Mouse (Mus musculus) stomach, embryonic 16.5 days (tissue): ENCODE results near the gene Rasl11a. TPM values are rescaled to one million over a fixed set of nuclear protein-coding genes. Genes with fewer than 3 reads are reported as not detected.
"Not testable (repeated sequence)": the region's sequence is repeated elsewhere in the genome, so short reads cannot be mapped to it uniquely, and the experiment has no call there.

Source experiments
- ATAC-seq: fragments of 200-750 bp; cut with Nextera tagmentation; 2 replicates; pipeline ENCODE4 v1.8.0; 2017; ENCODE audit warnings: moderate number of reproducible peaks, moderate TSS enrichment; ENCODE audit not compliant: insufficient read depth, low FRiP score
- H3K27ac ChIP-seq: fragments of 300-500 bp; sonication (generic); 2 replicates; pipeline ENCODE4 v1.5.1; 2014; ENCODE audit warnings: low read length
- H3K27me3 ChIP-seq: fragments of 300-500 bp; sonication (generic); 2 replicates; pipeline ENCODE4 v1.6.1; 2014; ENCODE audit warnings: low read length, control low read depth, mixed read lengths; ENCODE audit not compliant: control insufficient read depth, insufficient read depth
- H3K36me3 ChIP-seq: fragments of 300-500 bp; sonication (generic); 2 replicates; pipeline ENCODE4 v1.6.1; 2014; ENCODE audit warnings: low read length; ENCODE audit not compliant: control insufficient read depth, insufficient read depth
- H3K4me1 ChIP-seq: fragments of 300-500 bp; sonication (generic); 2 replicates; pipeline ENCODE4 v1.6.1; 2014; ENCODE audit warnings: low read length, control low read depth, mixed read lengths; ENCODE audit not compliant: control insufficient read depth, insufficient read depth
- H3K4me2 ChIP-seq: fragments of 300-500 bp; sonication (generic); 2 replicates; pipeline ENCODE4 v1.6.1; 2014; ENCODE audit warnings: low read depth, low read length, mixed read lengths
- H3K4me3 ChIP-seq: fragments of 300-500 bp; sonication (generic); replicated peaks from 2 replicates; pipeline ENCODE4 v1.5.1; 2014; ENCODE audit warnings: mild to moderate bottlenecking, low read length
- H3K9ac ChIP-seq: fragments of 300-500 bp; sonication (generic); 2 replicates; pipeline ENCODE4 v1.6.1; 2014; ENCODE audit warnings: low read length
- H3K9me3 ChIP-seq: fragments of 300-500 bp; sonication (generic); replicated peaks from 2 replicates; pipeline ENCODE4 v1.6.1; 2016; ENCODE audit warnings: low read length, control low read depth; ENCODE audit not compliant: control insufficient read depth
- WGBS: fragments of 180-500 bp; shearing (Covaris S2); extraction: QIAGEN DNeasy Blood & Tissue Kit; methylation state at CpG from one replicate; pipeline ENCODE4 v1.1.7; 2014; 5-methylcytosine and 5-hydroxymethylcytosine counted together
- polyA plus RNA-seq: library from polyadenylated mRNA; unstranded; fragments of >200 nt; fragmentation: Nextera tagmentation; extraction: Ambion mirVana; gene quantifications from 2 replicates; pipeline ENCODE4 v1.2.1, GENCODE M21; 2015

The Rasl11a gene
- polyA plus RNA-seq, 1 experiment from 2014 or later: 14.1 TPM

DNA sequence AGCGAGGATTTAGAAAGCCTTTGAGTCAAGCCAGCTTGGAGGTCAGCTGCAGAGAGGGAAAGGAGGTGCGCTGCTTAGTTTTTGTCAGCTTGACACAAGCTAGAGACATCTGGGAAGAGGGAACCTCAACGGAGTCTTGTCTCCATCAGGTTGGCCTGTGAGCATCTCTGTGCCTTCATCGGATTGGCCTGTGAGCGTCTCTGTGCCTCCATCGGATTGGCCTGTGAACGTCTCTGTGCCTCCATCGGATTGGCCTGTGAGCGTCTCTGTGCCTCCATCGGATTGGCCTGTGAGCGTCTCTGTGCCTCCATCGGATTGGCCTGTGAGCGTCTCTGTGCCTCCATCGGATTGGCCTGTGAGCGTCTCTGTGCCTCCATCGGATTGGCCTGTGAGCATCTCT is 50.8 kb downstream of the Rasl11a start:
- ATAC-seq, H3K9ac ChIP-seq, H3K4me2 ChIP-seq, H3K27ac ChIP-seq, H3K4me3 ChIP-seq, H3K27me3 ChIP-seq, H3K4me1 ChIP-seq, H3K9me3 ChIP-seq, H3K36me3 ChIP-seq: not testable (repeated sequence)
- 92% methylated on average over 12 of the region's 16 CpGs for WGBS

DNA sequence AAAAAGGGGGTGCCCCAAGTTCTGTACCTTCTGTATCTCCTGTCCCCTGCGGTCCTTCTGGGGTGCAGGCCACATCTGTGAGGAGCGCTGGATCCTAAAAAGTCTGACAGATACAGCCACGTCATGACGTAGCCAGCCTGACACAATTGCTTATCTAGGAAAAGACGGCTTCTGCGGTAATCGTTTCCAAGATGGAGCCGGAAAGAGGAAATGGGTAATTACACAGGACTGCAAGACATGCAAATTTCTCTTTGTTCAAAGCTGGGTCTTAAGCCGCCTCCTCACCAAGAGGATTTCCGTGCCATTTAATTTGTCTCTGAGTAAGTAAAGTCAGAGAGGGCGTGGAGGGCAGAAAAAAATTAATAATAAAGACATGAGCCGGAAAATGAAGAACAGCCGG is 52.1 kb downstream of the Rasl11a start:
- H3K27me3 ChIP-seq: no peaks in the 10 kb centered on the region
- no peak for ATAC-seq
- H3K36me3 ChIP-seq: no peaks in the 10 kb centered on the region
- no peak overlapping the region for H3K4me3 ChIP-seq
- H3K4me2 ChIP-seq: no peak overlapping the region
- no peak overlapping the region for H3K9ac ChIP-seq
- no peak overlapping the region for H3K27ac ChIP-seq
- WGBS: 72% methylated on average over 13 of the region's 13 CpGs
- H3K4me1 ChIP-seq: no peaks in the 10 kb centered on the region
- no peaks in the 10 kb centered on the region; the same call in 1 of the 2 replicates for H3K9me3 ChIP-seq

Other genes starting within 250 kb of the Rasl11a start
- 18.2 and 18.3 TPM in 2 replicates for gene Usp12, start 50.1 kb upstream of the Rasl11a start, polyA plus RNA-seq
- gene Rpl21, start 12.2 kb upstream of the Rasl11a start, polyA plus RNA-seq: 401 and 513 TPM in 2 replicates
- 102 and 109 TPM in 2 replicates for gene Gtf3a, start 103.6 kb downstream of the Rasl11a start, polyA plus RNA-seq
- gene Mtif3, start 118.7 kb downstream of the Rasl11a start, polyA plus RNA-seq: 24.3 and 29.0 TPM in 2 replicates
- 18.3 and 20.5 TPM in 2 replicates for gene Lnx2, start 231.5 kb downstream of the Rasl11a start, polyA plus RNA-seq
- 142 and 145 TPM in 2 replicates for gene Polr1d, start 232.0 kb downstream of the Rasl11a start, polyA plus RNA-seq